Mouse (Mus musculus): ENCODE measurements around the gene Lrrc74a.
A peak's percentile ranks its signal among the peaks of the same experiment; 100 is the strongest.

The Lrrc74a gene

GRCm38 (mm10) chr12:86806031-86806922 is 72.1 kb downstream of the Lrrc74a start:
- DNase-seq = no peak

GRCm38 (mm10) chr12:86806923-86807794 is 73.0 kb downstream of the Lrrc74a start:
- DNase-seq = no peak

- no peak for DNase-seq
Observed at GRCm38 (mm10) chr12:86807795-86808128, 73.6 kb downstream of the Lrrc74a start.

DNA sequence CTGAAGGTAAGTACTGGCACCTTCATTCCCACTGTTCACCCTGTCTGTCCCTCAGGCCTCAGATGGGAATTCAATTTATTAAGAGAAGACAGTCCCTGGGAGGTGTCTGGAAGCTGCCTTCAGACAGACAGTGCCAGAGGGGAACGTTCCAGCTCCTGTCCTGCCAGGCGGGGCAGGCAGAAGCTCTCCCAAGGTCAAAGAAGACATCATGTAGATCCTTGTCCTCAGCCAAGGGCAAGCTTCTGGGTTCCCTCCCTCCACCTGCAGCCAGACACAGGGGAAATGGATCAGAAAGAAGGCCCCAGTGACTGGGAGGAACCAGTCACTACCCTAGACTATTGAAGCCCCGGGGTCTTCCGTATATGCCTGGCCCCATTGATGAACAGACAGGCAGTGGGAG is 74.7 kb downstream of the Lrrc74a start:
- no peak for DNase-seq

- no peak for DNase-seq
Observed at GRCm38 (mm10) chr12:86810040-86810439, 75.9 kb downstream of the Lrrc74a start.

- peak; percentile 46 for DNase-seq
Observed at GRCm38 (mm10) chr12:86810725-86811444, 76.7 kb downstream of the Lrrc74a start.

DNA sequence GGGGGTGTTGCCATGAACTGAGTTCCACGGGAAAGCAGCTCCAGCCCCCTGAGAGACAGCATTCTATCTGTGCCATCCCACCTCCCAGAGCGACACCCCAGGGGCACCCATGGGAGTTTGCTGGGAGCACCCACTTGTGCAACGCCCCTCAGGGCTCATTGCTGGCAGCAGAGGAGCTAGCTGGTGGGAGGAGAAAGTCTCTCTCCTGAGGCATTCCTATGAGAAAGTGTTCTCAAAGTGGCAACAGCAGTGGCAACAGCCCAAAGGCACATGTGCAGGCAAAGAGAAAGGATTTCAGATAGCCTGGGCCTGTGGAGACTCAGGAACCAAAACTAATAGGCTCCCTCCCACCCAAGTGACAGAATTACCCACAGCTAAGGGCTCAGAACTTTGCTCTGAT is 78.6 kb downstream of the Lrrc74a start:
- DNase-seq = no peak

Data from lung, postnatal 14 days (tissue).